Mouse (Mus musculus): ENCODE data around the gene Zfp518b. TPM values are rescaled to one million over a fixed set of nuclear protein-coding genes. Genes with fewer than 3 reads are reported as not detected.

Zfp518b gene
- total RNA-seq, 2 experiments from 2014 or later: 11.6 to 14.8 TPM

GRCm38 (mm10) chr5:38634321-38635164 lies 50.1 kb downstream of the Zfp518b start:
- DNase-seq (ENCODE audit: low spot score in 2 of 2): no peak

GRCm38 (mm10) chr5:38632463-38633449 lies 51.9 kb downstream of the Zfp518b start:
- DNase-seq (ENCODE audit: low spot score in 2 of 2): peak; percentile 78 to 85

- no peak for DNase-seq (ENCODE audit: low spot score in 2 of 2)
Observed at GRCm38 (mm10) chr5:38628023-38628422, 56.6 kb downstream of the Zfp518b start.

GRCm38 (mm10) chr5:38626883-38627282 lies 57.7 kb downstream of the Zfp518b start:
- no peak for DNase-seq (ENCODE audit: low spot score in 2 of 2)

GRCm38 (mm10) chr5:38620783-38621182 lies 63.8 kb downstream of the Zfp518b start:
- DNase-seq (ENCODE audit: low spot score in 2 of 2): peak; percentile 32 to 70

GRCm38 (mm10) chr5:38618908-38619307 lies 65.7 kb downstream of the Zfp518b start:
- DNase-seq (ENCODE audit: low spot score in 2 of 2): no peak

Other genes with a start within 250 kb of the Zfp518b start
- gene Slc2a9, start 181.7 kb downstream of the Zfp518b start, total RNA-seq (2021): 1 to 10 TPM in 1 of 2 experiments, under 1 TPM in 1; 0.70 to 1.1 TPM
- 100 to 1,000 TPM; 150 to 157 TPM for gene Wdr1, start 121.6 kb downstream of the Zfp518b start, total RNA-seq (2021)
- gene Clnk, start 192.0 kb upstream of the Zfp518b start, total RNA-seq (2021): not detected